Mouse (Mus musculus) MEL-GATA-1-ER (cell line): ENCODE measurements around the gene Rbck1.
"Not testable (repeated sequence)": the region's sequence is repeated elsewhere in the genome, so short reads cannot be mapped to it uniquely, and the experiment has no call there.

Experiments used
- DNase-seq: peaks from one replicate; pipeline ENCODE4 v3.0.0-alpha.2; 2012; ENCODE audit warnings: low read depth; ENCODE audit errors: extremely low read depth

Gene Rbck1

GRCm38 (mm10) chr2:152332101-152332825 lies at the start of gene Rbck1:
Gene Rbck1, minus strand, starts transcription at chr2:152332653.
- DNase-seq = peak; percentile 76

- DNase-seq = no peak
Measured at GRCm38 (mm10) chr2:152376345-152376741, 43.9 kb upstream of the Rbck1 start, which contains the start of gene Nrsn2. Gene Nrsn2, minus strand, starts transcription at chr2:152376638.

- no peak for DNase-seq
Measured at GRCm38 (mm10) chr2:152375652-152376344, 43.3 kb upstream of the Rbck1 start.

- no peak for DNase-seq
Measured at GRCm38 (mm10) chr2:152373547-152373946, 41.1 kb upstream of the Rbck1 start.

- DNase-seq = no peak
Measured at GRCm38 (mm10) chr2:152372661-152373060, 40.2 kb upstream of the Rbck1 start.

GRCm38 (mm10) chr2:152372104-152372503 lies 39.7 kb upstream of the Rbck1 start:
- DNase-seq = peak; percentile 70

GRCm38 (mm10) chr2:152368532-152369140 lies 36.2 kb upstream of the Rbck1 start:
- DNase-seq = no peak

- no peak for DNase-seq
Measured at GRCm38 (mm10) chr2:152367917-152368316, 35.5 kb upstream of the Rbck1 start.

- peak; percentile 86 for DNase-seq
Measured at GRCm38 (mm10) chr2:152363245-152364147, 31.0 kb upstream of the Rbck1 start.

- no peak for DNase-seq
Measured at GRCm38 (mm10) chr2:152361193-152361592, 28.7 kb upstream of the Rbck1 start.

GRCm38 (mm10) chr2:152360271-152360775 lies 27.9 kb upstream of the Rbck1 start:
- no peak for DNase-seq

GRCm38 (mm10) chr2:152359616-152360015 lies 27.2 kb upstream of the Rbck1 start:
- no peak for DNase-seq

- DNase-seq = not testable (repeated sequence)
Measured at GRCm38 (mm10) chr2:152358977-152359376, 26.5 kb upstream of the Rbck1 start.

- DNase-seq = no peak
Measured at GRCm38 (mm10) chr2:152357254-152357653, 24.8 kb upstream of the Rbck1 start.

GRCm38 (mm10) chr2:152349842-152350540 lies 17.5 kb upstream of the Rbck1 start:
- DNase-seq = peak; percentile 89

- no peak for DNase-seq
Measured at GRCm38 (mm10) chr2:152349205-152349604, 16.8 kb upstream of the Rbck1 start.

- no peak for DNase-seq
Measured at GRCm38 (mm10) chr2:152347722-152348121, 15.3 kb upstream of the Rbck1 start.

- peak; percentile 94 for DNase-seq
Measured at GRCm38 (mm10) chr2:152346776-152347465, 14.5 kb upstream of the Rbck1 start.

- DNase-seq = no peak
Measured at GRCm38 (mm10) chr2:152345393-152345792, 12.9 kb upstream of the Rbck1 start.

GRCm38 (mm10) chr2:152344909-152345308 lies 12.5 kb upstream of the Rbck1 start:
- DNase-seq = no peak
